12 mouse cellular contexts compared by ENCODE assay signal in genomic region chr16:33563538-33564013, GRCm38 (mm10). TPM values are rescaled to one million over a fixed set of nuclear protein-coding genes. Genes with fewer than 3 reads are reported as not detected.
DNase-seq lines count a peak whose midpoint lies in the region; ATAC-seq and TF ChIP-seq lines count a peak whose summit lies in the region.
"Had no signal": no experiment of that assay in that cellular context is flagged by ENCODE, and none has a peak within 500 bp of the region (broad histone marks: within the 10 kb centered on the region; RNA-seq: fewer than 3 reads in every experiment).

No protein-coding gene starts in this region.

- no peak overlapping the region for H3K4me3 ChIP-seq in lung, embryonic 15.5 days
- no peak overlapping the region for H3K4me3 ChIP-seq in heart, embryonic 14.5 days (ENCODE audit: control insufficient read depth in 1 of 2, insufficient read depth in 1 of 2, low read depth in 1 of 2, low read length in 2 of 2)
- no peak overlapping the region for H3K4me3 ChIP-seq in kidney, embryonic 15.5 days (replicated peaks)
- no peak overlapping the region for H3K4me3 ChIP-seq in stomach, postnatal 0 days (ENCODE audit: low read depth, low read length)
- H3K4me3 ChIP-seq in forebrain, embryonic 15.5 days, result no peak overlapping the region
- H3K4me3 ChIP-seq: hindbrain, embryonic 12.5 days; liver, embryonic 12.5 days; midbrain, embryonic 15.5 days had no signal

- H3K27ac ChIP-seq in lung, embryonic 15.5 days, result peak overlapping the region; percentile 64; the same call in 1 of the 2 replicates
- peak overlapping the region; percentile 76 to 86 for H3K27ac ChIP-seq in heart, embryonic 14.5 days (replicated peaks in 1 of 2; ENCODE audit: control insufficient read depth in 1 of 2, insufficient read depth in 1 of 2, low read depth in 2 of 2, low read length in 2 of 2)
- peak overlapping the region; percentile 65 for H3K27ac ChIP-seq in kidney, embryonic 15.5 days
- H3K27ac ChIP-seq in stomach, postnatal 0 days (replicated peaks), result peak overlapping the region; percentile 78
- H3K27ac ChIP-seq in forebrain, embryonic 15.5 days (replicated peaks), result no peak overlapping the region
- H3K27ac ChIP-seq: hindbrain, embryonic 12.5 days; liver, embryonic 12.5 days; midbrain, embryonic 15.5 days had no signal

- no peak for ATAC-seq in lung, embryonic 15.5 days (ENCODE audit: borderline replicate concordance, extremely low read depth, low FRiP score, low TSS enrichment)
- ATAC-seq in heart, embryonic 14.5 days (ENCODE audit: insufficient number of reproducible peaks, insufficient read depth, low FRiP score, low read depth), result peak; percentile 32; the same call in 1 of the 2 replicates
- ATAC-seq in kidney, embryonic 15.5 days (replicated peaks; ENCODE audit: low FRiP score), result no peak; the same call in 1 of the 2 replicates
- peak; percentile 33; the same call in 1 of the 2 replicates for ATAC-seq in stomach, postnatal 0 days (ENCODE audit: low FRiP score, low TSS enrichment)
- no peak for ATAC-seq in erythroblast, adult 5-6 weeks (replicated peaks; ENCODE audit: low FRiP score, poor library complexity, severe bottlenecking)
- no peak for ATAC-seq in forebrain, embryonic 15.5 days (replicated peaks)
- ATAC-seq: CD4-positive, CD25-positive, alpha-beta regulatory T cell, adult 4 months; liver, embryonic 12.5 days; midbrain, embryonic 15.5 days had no signal

- no peak overlapping the region for H3K9ac ChIP-seq in lung, embryonic 15.5 days
- no peak overlapping the region; the same call in 1 of the 2 replicates for H3K9ac ChIP-seq in heart, embryonic 14.5 days (ENCODE audit: low read length)
- no peak overlapping the region for H3K9ac ChIP-seq in kidney, embryonic 15.5 days
- no peak overlapping the region for H3K9ac ChIP-seq in stomach, postnatal 0 days (ENCODE audit: low read length)
- no peak overlapping the region for H3K9ac ChIP-seq in forebrain, embryonic 15.5 days (replicated peaks)
- H3K9ac ChIP-seq: hindbrain, embryonic 12.5 days; liver, embryonic 12.5 days; midbrain, embryonic 15.5 days had no signal

- no peaks in the 10 kb centered on the region for H3K27me3 ChIP-seq in lung, embryonic 15.5 days
- no peaks in the 10 kb centered on the region for H3K27me3 ChIP-seq in heart, embryonic 14.5 days (ENCODE audit: control insufficient read depth, insufficient read depth, low read length)
- H3K27me3 ChIP-seq in kidney, embryonic 15.5 days, result no peaks in the 10 kb centered on the region
- H3K27me3 ChIP-seq in stomach, postnatal 0 days (ENCODE audit: control insufficient read depth, insufficient read depth, low read length), result no peaks in the 10 kb centered on the region
- H3K27me3 ChIP-seq in forebrain, embryonic 15.5 days, result no peaks in the 10 kb centered on the region
- H3K27me3 ChIP-seq: hindbrain, embryonic 12.5 days; liver, embryonic 12.5 days; midbrain, embryonic 15.5 days had no signal

- H3K4me2 ChIP-seq in lung, embryonic 15.5 days, result no peak overlapping the region
- H3K4me2 ChIP-seq in heart, embryonic 14.5 days (ENCODE audit: low read length), result peak overlapping the region; percentile 20; the same call in 1 of the 2 replicates
- no peak overlapping the region for H3K4me2 ChIP-seq in kidney, embryonic 15.5 days
- H3K4me2 ChIP-seq in stomach, postnatal 0 days (replicated peaks; ENCODE audit: low read depth), result 0 out of 2 replicates have a peak overlapping the region, but pooled peaks have one; percentile 27
- no peak overlapping the region for H3K4me2 ChIP-seq in forebrain, embryonic 15.5 days (replicated peaks)
- H3K4me2 ChIP-seq: hindbrain, embryonic 12.5 days; liver, embryonic 12.5 days; midbrain, embryonic 15.5 days had no signal

- H3K4me1 ChIP-seq in lung, embryonic 15.5 days, result peaks cover 18% of the 10 kb centered on the region
- H3K4me1 ChIP-seq in heart, embryonic 14.5 days (ENCODE audit: control insufficient read depth in 2 of 2, insufficient read depth in 2 of 2, low read length in 2 of 2), result peaks cover 30 to 31% of the 10 kb centered on the region in 2 experiments
- H3K4me1 ChIP-seq in kidney, embryonic 15.5 days, result peaks cover 30% of the 10 kb centered on the region
- peaks cover 4% of the 10 kb centered on the region; the same call in 1 of the 2 replicates for H3K4me1 ChIP-seq in stomach, postnatal 0 days (replicated peaks; ENCODE audit: control insufficient read depth, insufficient read depth)
- H3K4me1 ChIP-seq in forebrain, embryonic 15.5 days, result 0 out of 2 replicates have a peak, but pooled peaks cover 10% of the 10 kb centered on the region

- WGBS in lung, embryonic 15.5 days, result 38% methylated on average over 5 of the region's 5 CpGs
- 35% methylated on average over 5 of the region's 5 CpGs for WGBS in heart, embryonic 14.5 days
- WGBS in kidney, embryonic 15.5 days, result 51% methylated on average over 5 of the region's 5 CpGs
- WGBS in stomach, postnatal 0 days, result 22% methylated on average over 5 of the region's 5 CpGs
- WGBS in forebrain, embryonic 15.5 days, result 73% methylated on average over 5 of the region's 5 CpGs

- peak; percentile 52 for TF ChIP-seq EP300 in stomach, postnatal 0 days (optimal IDR thresholded peaks at IDR 0.05)

- DNase-seq in lung, postnatal 14 days, result no peak
- DNase-seq in stomach, postnatal 0 days (ENCODE audit: low spot score), result no peak
- no peak for DNase-seq in embryo, embryonic 10 days (ENCODE audit: low spot score)

- H3K9me3 ChIP-seq in lung, embryonic 15.5 days, result no peaks in the 10 kb centered on the region
- no peaks in the 10 kb centered on the region for H3K9me3 ChIP-seq in heart, embryonic 14.5 days (ENCODE audit: control insufficient read depth, low read length)
- H3K9me3 ChIP-seq in kidney, embryonic 15.5 days (replicated peaks), result no peaks in the 10 kb centered on the region
- no peaks in the 10 kb centered on the region for H3K9me3 ChIP-seq in stomach, postnatal 0 days (ENCODE audit: control insufficient read depth, low read length)
- H3K9me3 ChIP-seq in forebrain, embryonic 15.5 days, result no peaks in the 10 kb centered on the region
- H3K9me3 ChIP-seq: hindbrain, embryonic 12.5 days; liver, embryonic 12.5 days; midbrain, embryonic 15.5 days had no signal

- no peaks in the 10 kb centered on the region for H3K36me3 ChIP-seq in lung, embryonic 15.5 days
- H3K36me3 ChIP-seq in heart, embryonic 14.5 days (ENCODE audit: control insufficient read depth, insufficient read depth, low read length), result no peaks in the 10 kb centered on the region
- H3K36me3 ChIP-seq in kidney, embryonic 15.5 days, result no peaks in the 10 kb centered on the region
- H3K36me3 ChIP-seq in stomach, postnatal 0 days (ENCODE audit: control insufficient read depth, insufficient read depth, low read length), result no peaks in the 10 kb centered on the region; the same call in 1 of the 2 replicates
- H3K36me3 ChIP-seq in forebrain, embryonic 15.5 days, result no peaks in the 10 kb centered on the region
- H3K36me3 ChIP-seq: hindbrain, embryonic 12.5 days; liver, embryonic 12.5 days; midbrain, embryonic 15.5 days had no signal

- no peak for TF ChIP-seq CTCF in stomach, postnatal 0 days (IDR thresholded peaks at IDR 0.05; ENCODE audit: low read depth)

RNA-seq across cellular contexts. Expression of gene Slc12a8, which starts 46.4 kb away (rescaled TPM):
- 0.40 and 0.64 TPM in 2 replicates for polyA plus RNA-seq in lung, embryonic 15.5 days (2015; fragmentation: Nextera tagmentation; extraction: Ambion mirVana)
- polyA plus RNA-seq in heart, embryonic 14.5 days (2014; fragmentation: Nextera tagmentation; extraction: Ambion mirVana), result 0.89 and 1.9 TPM in 2 replicates
- 0.84 and 1.4 TPM in 2 replicates for polyA plus RNA-seq in kidney, embryonic 15.5 days (2015; fragmentation: Nextera tagmentation; extraction: Ambion mirVana)
- 3.0 and 4.0 TPM in 2 replicates for polyA plus RNA-seq in stomach, postnatal 0 days (2015; fragmentation: Nextera tagmentation; extraction: Ambion mirVana)
- not detected in 2 replicates for total RNA-seq in erythroblast, adult 5-6 weeks (2015; ENCODE audit: low replicate concordance)
- not detected in 2 replicates for total RNA-seq in erythroblast, adult 5-6 weeks (2017; ENCODE audit: low replicate concordance)
- polyA plus RNA-seq in forebrain, embryonic 15.5 days (2015; fragmentation: Nextera tagmentation; extraction: Ambion mirVana), result 0.83 and 0.92 TPM in 2 replicates

Comparison
In these comparisons a context has a peak if more than half of its experiments do, and no peak if none do; other contexts are left out.
1. ATAC-seq: peak in heart, embryonic 14.5 days (single experiment) and stomach, postnatal 0 days (single experiment); none in lung, embryonic 15.5 days (single experiment), kidney, embryonic 15.5 days (single experiment), erythroblast, adult 5-6 weeks (single experiment) and forebrain, embryonic 15.5 days (single experiment).
2. H3K4me2 ChIP-seq: peak in heart, embryonic 14.5 days (single experiment) and stomach, postnatal 0 days (single experiment); none in lung, embryonic 15.5 days (single experiment), kidney, embryonic 15.5 days (single experiment) and forebrain, embryonic 15.5 days (single experiment).